Mouse (Mus musculus) stomach, embryonic 16.5 days (tissue): Measurements from ENCODE around the gene Chrna9. TPM values are rescaled to one million over a fixed set of nuclear protein-coding genes. Genes with fewer than 3 reads are reported as not detected.

Experiments used
- ATAC-seq: fragments of 200-750 bp; cut with Nextera tagmentation; 2 replicates; pipeline ENCODE4 v1.8.0; 2017; ENCODE audit warnings: moderate number of reproducible peaks, moderate TSS enrichment; ENCODE audit not compliant: insufficient read depth, low FRiP score
- H3K27ac ChIP-seq: fragments of 300-500 bp; sonication (generic); 2 replicates; pipeline ENCODE4 v1.5.1; 2014; ENCODE audit warnings: low read length
- H3K27me3 ChIP-seq: fragments of 300-500 bp; sonication (generic); 2 replicates; pipeline ENCODE4 v1.6.1; 2014; ENCODE audit warnings: low read length, control low read depth, mixed read lengths; ENCODE audit not compliant: control insufficient read depth, insufficient read depth
- H3K36me3 ChIP-seq: fragments of 300-500 bp; sonication (generic); 2 replicates; pipeline ENCODE4 v1.6.1; 2014; ENCODE audit warnings: low read length; ENCODE audit not compliant: control insufficient read depth, insufficient read depth
- H3K4me1 ChIP-seq: fragments of 300-500 bp; sonication (generic); 2 replicates; pipeline ENCODE4 v1.6.1; 2014; ENCODE audit warnings: low read length, control low read depth, mixed read lengths; ENCODE audit not compliant: control insufficient read depth, insufficient read depth
- H3K4me2 ChIP-seq: fragments of 300-500 bp; sonication (generic); 2 replicates; pipeline ENCODE4 v1.6.1; 2014; ENCODE audit warnings: low read depth, low read length, mixed read lengths
- H3K4me3 ChIP-seq: fragments of 300-500 bp; sonication (generic); replicated peaks from 2 replicates; pipeline ENCODE4 v1.5.1; 2014; ENCODE audit warnings: mild to moderate bottlenecking, low read length
- H3K9ac ChIP-seq: fragments of 300-500 bp; sonication (generic); 2 replicates; pipeline ENCODE4 v1.6.1; 2014; ENCODE audit warnings: low read length
- H3K9me3 ChIP-seq: fragments of 300-500 bp; sonication (generic); replicated peaks from 2 replicates; pipeline ENCODE4 v1.6.1; 2016; ENCODE audit warnings: low read length, control low read depth; ENCODE audit not compliant: control insufficient read depth
- WGBS: fragments of 180-500 bp; shearing (Covaris S2); extraction: QIAGEN DNeasy Blood & Tissue Kit; methylation state at CpG from one replicate; pipeline ENCODE4 v1.1.7; 2014; 5-methylcytosine and 5-hydroxymethylcytosine counted together
- polyA plus RNA-seq: library from polyadenylated mRNA; unstranded; fragments of >200 nt; fragmentation: Nextera tagmentation; extraction: Ambion mirVana; gene quantifications from 2 replicates; pipeline ENCODE4 v1.2.1, GENCODE M21; 2015

Gene Chrna9
- polyA plus RNA-seq, 1 experiment from 2014 or later: 0.43 TPM

DNA sequence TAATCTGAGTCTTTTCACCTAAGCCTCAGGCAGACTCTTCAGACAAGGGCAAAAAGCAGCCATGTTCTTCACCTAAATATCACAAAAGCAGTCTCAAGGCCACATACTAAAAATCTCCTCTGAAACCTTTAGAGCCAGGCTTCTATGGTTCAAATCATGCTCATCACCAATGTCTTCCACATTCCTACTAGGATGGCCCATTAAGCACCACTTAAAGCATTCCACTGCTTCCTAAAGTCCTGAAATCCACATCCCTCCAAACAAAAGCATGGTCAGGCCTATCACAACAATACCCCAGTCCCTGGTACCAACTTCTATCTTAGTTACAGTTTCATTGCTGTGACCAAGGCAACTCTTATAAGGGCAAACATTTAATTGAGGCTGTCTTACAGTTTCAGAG is 63.1 kb downstream of the Chrna9 start:
- H3K4me2 ChIP-seq: no peak overlapping the region
- H3K4me1 ChIP-seq: no peaks in the 10 kb centered on the region
- H3K9ac ChIP-seq: no peak overlapping the region
- no peak for ATAC-seq
- no peak overlapping the region for H3K4me3 ChIP-seq
- H3K27me3 ChIP-seq: no peaks in the 10 kb centered on the region
- no peaks in the 10 kb centered on the region for H3K9me3 ChIP-seq
- H3K27ac ChIP-seq: no peak overlapping the region
- no peaks in the 10 kb centered on the region for H3K36me3 ChIP-seq

DNA sequence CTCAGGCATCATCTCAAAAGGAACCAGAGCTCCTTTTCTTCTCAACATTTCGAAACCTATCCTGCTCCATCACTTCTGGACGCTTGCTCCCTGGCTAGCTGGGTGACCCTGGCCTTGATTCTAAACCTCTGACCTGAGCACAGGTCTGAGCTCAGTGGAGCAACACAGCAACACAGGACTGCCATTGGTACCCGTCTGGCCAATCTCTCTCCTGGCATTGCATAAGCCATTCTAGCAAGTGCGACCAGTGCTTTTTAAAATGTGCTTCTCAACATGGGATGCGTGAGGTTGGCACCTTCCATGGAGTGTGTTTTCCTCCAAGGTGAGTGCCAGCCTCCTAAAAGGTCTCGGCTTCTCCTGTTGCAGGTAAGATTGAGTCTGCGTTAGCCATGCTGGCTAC is 64.4 kb downstream of the Chrna9 start:
- no peak for ATAC-seq
- no peaks in the 10 kb centered on the region for H3K9me3 ChIP-seq
- H3K4me2 ChIP-seq: no peak overlapping the region
- no peaks in the 10 kb centered on the region for H3K27me3 ChIP-seq
- no peak overlapping the region for H3K4me3 ChIP-seq
- H3K4me1 ChIP-seq: no peaks in the 10 kb centered on the region
- WGBS: 78% methylated on average over 7 of the region's 7 CpGs
- H3K27ac ChIP-seq: no peak overlapping the region
- H3K9ac ChIP-seq: no peak overlapping the region
- no peaks in the 10 kb centered on the region for H3K36me3 ChIP-seq

GRCm38 (mm10) chr5:66000074-66000473 is 65.4 kb downstream of the Chrna9 start:
- H3K4me1 ChIP-seq: 0 out of 2 replicates have a peak, but pooled peaks cover under 1% of the 10 kb centered on the region
- H3K36me3 ChIP-seq: no peaks in the 10 kb centered on the region
- no peak overlapping the region for H3K4me3 ChIP-seq
- H3K9me3 ChIP-seq: no peaks in the 10 kb centered on the region
- H3K27me3 ChIP-seq: no peaks in the 10 kb centered on the region
- no peak overlapping the region; the same call in 1 of the 2 replicates for H3K27ac ChIP-seq
- WGBS: 76% methylated on average over 7 of the region's 7 CpGs
- no peak overlapping the region for H3K4me2 ChIP-seq
- ATAC-seq: no peak
- H3K9ac ChIP-seq: no peak overlapping the region

DNA sequence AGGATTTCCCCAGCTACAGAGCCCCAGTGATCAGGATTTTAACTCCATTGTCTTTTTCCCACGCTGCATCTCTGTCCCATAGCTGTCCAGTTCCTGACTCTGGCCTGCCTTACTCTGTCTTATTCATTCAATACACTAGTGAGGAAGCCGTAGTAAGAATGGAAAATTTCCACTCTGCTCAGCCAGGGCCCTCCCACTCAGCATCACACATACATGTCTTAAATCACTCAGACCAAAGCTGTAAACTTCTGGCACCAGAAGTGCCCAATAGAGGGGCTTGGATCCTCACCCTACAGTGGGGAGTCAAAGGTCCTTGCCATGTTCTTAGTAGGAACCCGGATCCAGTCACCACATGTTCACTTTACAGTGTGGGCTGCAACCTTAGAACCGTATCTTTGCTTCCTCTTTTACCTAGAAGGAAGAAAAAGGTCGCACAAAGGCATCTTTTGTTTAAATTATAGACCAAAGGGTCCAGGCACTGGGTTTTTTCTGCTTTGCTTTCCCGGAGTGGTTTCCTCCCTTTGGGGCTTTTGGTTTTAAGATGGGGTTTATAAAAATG is 65.9 kb downstream of the Chrna9 start:
- Histone ChIP-seq H3K9ac (no peak overlapping the region), H3K4me1 (0 out of 2 replicates have a peak, but pooled peaks cover 2% of the 10 kb centered on the region), H3K27ac (peak overlapping the region; percentile 14; the same call in 1 of the 2 replicates), H3K9me3 (no peaks in the 10 kb centered on the region), H3K4me2 (no peak overlapping the region), H3K4me3 (no peak overlapping the region), H3K36me3 (no peaks in the 10 kb centered on the region), H3K27me3 (no peaks in the 10 kb centered on the region)
- ATAC-seq: no peak
- WGBS: 38% methylated on average over 6 of the region's 6 CpGs

GRCm38 (mm10) chr5:66001232-66001631 is 66.5 kb downstream of the Chrna9 start:
- no peaks in the 10 kb centered on the region for H3K27me3 ChIP-seq
- ATAC-seq: no peak
- H3K27ac ChIP-seq: peak overlapping the region; percentile 14; the same call in 1 of the 2 replicates
- no peak overlapping the region for H3K4me3 ChIP-seq
- 77% methylated on average over 5 of the region's 5 CpGs for WGBS
- no peaks in the 10 kb centered on the region for H3K36me3 ChIP-seq
- H3K4me1 ChIP-seq: 0 out of 2 replicates have a peak, but pooled peaks cover 2% of the 10 kb centered on the region
- H3K4me2 ChIP-seq: no peak overlapping the region
- no peaks in the 10 kb centered on the region for H3K9me3 ChIP-seq
- H3K9ac ChIP-seq: no peak overlapping the region

DNA sequence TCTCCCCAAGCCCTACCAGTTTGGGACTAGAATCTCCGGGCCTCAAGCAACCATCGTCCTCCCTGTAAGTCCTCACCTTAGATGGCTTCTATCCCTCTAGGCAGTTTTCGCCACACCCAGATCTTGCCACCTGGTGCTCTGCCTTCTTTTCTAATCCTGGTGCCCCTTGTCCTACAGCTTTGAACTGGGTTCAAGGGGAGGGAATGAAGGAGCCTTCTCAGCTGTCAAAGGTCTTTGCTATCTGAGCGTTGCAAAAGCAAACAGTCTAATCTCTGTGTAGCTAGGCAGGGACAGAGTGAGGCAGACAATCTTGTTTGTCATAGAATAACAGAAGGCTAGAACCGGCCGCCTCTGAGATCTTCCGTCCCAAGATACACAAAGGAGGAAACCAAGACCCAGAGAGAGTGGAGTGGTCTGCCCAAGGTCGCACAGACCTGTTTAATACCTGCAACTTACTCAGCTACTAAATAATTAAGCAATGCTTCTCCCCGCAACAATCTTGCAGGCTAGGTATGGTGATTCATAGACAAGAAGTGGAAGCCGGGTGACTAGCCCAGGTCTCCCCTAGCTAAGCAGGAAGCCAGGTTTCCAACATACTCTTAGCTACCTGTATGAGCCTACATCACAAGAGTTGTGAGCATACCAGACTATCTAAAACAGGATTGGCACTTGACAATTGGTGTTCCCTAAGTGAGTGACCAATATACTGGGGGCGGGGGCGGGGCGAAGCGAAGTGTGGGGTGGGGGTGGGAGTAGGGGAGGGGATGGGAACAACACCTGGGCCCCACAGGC is 69.6 kb downstream of the Chrna9 start, which contains the start of gene 9130230L23Rik:
9130230L23Rik (minus strand) TSS at position 152 of the 792 bp plus-strand sequence.
- Histone ChIP-seq H3K27ac (peak within 1 kb of the TSS; percentile 94), H3K4me2 (peak within 1 kb of the TSS; percentile 40), H3K36me3 (no peaks in the 10 kb centered on the region), H3K4me1 (0 out of 2 replicates have a peak, but pooled peaks cover 2% of the 10 kb centered on the region), H3K4me3 (no peak within 1 kb of the TSS), H3K9me3 (no peaks in the 10 kb centered on the region), H3K27me3 (no peaks in the 10 kb centered on the region), H3K9ac (peak within 1 kb of the TSS; percentile 48)
- peak; percentile 88 for ATAC-seq
- WGBS: 47% methylated on average over 14 of the region's 14 CpGs

GRCm38 (mm10) chr5:66005041-66005678 is 70.4 kb downstream of the Chrna9 start:
- Histone ChIP-seq H3K9ac (peak overlapping the region; percentile 48), H3K4me3 (no peak overlapping the region), H3K27me3 (no peaks in the 10 kb centered on the region), H3K27ac (peak overlapping the region; percentile 94), H3K9me3 (no peaks in the 10 kb centered on the region), H3K4me1 (0 out of 2 replicates have a peak, but pooled peaks cover 2% of the 10 kb centered on the region), H3K36me3 (no peaks in the 10 kb centered on the region), H3K4me2 (peak overlapping the region; percentile 36)
- peak; percentile 63; the same call in 1 of the 2 replicates for ATAC-seq
- 37% methylated on average over 16 of the region's 16 CpGs for whole genome bisulfite sequencing

DNA sequence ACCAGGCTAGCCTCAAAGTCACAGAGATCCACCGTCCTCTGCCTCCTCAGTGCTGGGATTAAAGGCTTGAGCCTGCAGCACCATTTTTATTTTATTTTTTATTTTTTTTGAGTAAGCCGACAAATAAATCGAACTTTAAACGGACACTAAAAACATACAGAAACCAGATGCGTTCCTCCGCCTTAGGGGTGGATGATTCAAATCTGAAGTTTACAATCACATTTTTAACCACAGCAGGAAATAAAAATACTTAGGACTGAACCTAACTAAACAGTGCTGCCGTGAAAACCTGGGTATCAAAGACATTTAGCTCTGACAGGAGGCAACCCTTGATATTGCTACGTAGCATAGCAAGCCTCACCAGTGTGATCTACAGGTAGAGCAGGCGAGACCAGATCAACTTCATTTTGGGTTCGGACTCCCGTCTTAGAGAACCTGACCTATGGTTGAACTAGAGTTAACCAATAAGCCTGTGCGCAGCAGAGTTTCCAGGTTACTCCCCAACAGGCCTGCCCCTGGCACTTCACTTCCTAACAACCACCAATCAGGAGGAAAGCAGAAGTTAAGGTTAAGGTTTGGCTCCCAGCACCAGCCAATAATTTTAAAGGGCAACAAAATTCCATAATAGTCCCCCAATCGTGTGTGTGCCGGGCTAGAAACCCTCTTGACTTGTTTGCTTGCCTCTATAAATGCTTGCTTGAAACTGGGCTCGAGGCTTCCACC is 73.7 kb downstream of the Chrna9 start:
- Histone ChIP-seq H3K4me1 (0 out of 2 replicates have a peak, but pooled peaks cover 2% of the 10 kb centered on the region), H3K36me3 (no peaks in the 10 kb centered on the region), H3K27me3 (no peaks in the 10 kb centered on the region), H3K4me2 (no peak overlapping the region), H3K4me3 (no peak overlapping the region), H3K27ac (no peak overlapping the region), H3K9me3 (no peaks in the 10 kb centered on the region), H3K9ac (no peak overlapping the region)
- WGBS: 70% methylated on average over 15 of the region's 15 CpGs
- ATAC-seq: no peak
